ENCODE assay signal across 8 mouse cellular contexts in the genomic region with DNA sequence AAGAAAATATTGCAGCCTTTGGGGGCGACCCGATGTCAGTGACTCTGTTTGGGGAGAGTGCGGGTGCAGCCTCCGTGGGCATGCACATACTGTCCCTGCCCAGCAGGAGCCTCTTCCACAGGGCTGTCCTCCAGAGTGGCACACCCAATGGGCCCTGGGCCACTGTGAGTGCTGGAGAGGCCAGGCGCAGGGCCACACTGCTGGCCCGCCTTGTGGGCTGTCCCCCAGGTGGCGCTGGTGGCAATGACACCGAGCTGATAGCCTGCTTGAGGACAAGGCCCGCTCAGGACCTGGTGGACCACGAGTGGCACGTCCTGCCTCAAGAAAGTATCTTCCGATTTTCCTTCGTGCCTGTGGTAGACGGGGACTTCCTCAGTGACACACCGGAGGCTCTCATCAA. TPM values are rescaled to one million over a fixed set of nuclear protein-coding genes. Genes with fewer than 3 reads are reported as not detected.
DNase-seq lines count a peak whose midpoint lies in the region; ATAC-seq and TF ChIP-seq lines count a peak whose summit lies in the region.

No protein-coding gene starts in this region.

- peaks cover 63% of the 10 kb centered on the region for H3K27me3 ChIP-seq in forebrain, embryonic 10.5 days (ENCODE audit: poor library complexity, severe bottlenecking)
- peaks cover 26% of the 10 kb centered on the region; the same call in 1 of the 2 replicates for H3K27me3 ChIP-seq in forebrain, embryonic 14.5 days (replicated peaks; ENCODE audit: control insufficient read depth, insufficient read depth, low read length)
- H3K27me3 ChIP-seq in C2C12 (ENCODE audit: control insufficient read depth, insufficient read depth, insufficient read length): peaks cover 29% of the 10 kb centered on the region
- peaks cover 51% of the 10 kb centered on the region for H3K27me3 ChIP-seq in heart, embryonic 15.5 days
- peaks cover 31% of the 10 kb centered on the region for H3K27me3 ChIP-seq in midbrain, embryonic 11.5 days (ENCODE audit: control insufficient read depth, insufficient read depth, low read length)
- H3K27me3 ChIP-seq in stomach, embryonic 16.5 days (ENCODE audit: control insufficient read depth, insufficient read depth, low read length): peaks cover 34% of the 10 kb centered on the region

- peaks cover 10% of the 10 kb centered on the region for H3K36me3 ChIP-seq in forebrain, embryonic 10.5 days (replicated peaks)
- H3K36me3 ChIP-seq in forebrain, embryonic 14.5 days (ENCODE audit: control insufficient read depth, insufficient read depth, low read length): peaks cover 10% of the 10 kb centered on the region
- peaks cover 8% of the 10 kb centered on the region for H3K36me3 ChIP-seq in C2C12 (ENCODE audit: control insufficient read depth, insufficient read depth)
- H3K36me3 ChIP-seq in heart, embryonic 15.5 days: peaks cover 4% of the 10 kb centered on the region; the same call in 1 of the 2 replicates
- no peaks in the 10 kb centered on the region for H3K36me3 ChIP-seq in midbrain, embryonic 11.5 days (ENCODE audit: control insufficient read depth, insufficient read depth, low read length)
- H3K36me3 ChIP-seq in stomach, embryonic 16.5 days (ENCODE audit: control insufficient read depth, insufficient read depth, low read length): peaks cover 6% of the 10 kb centered on the region; the same call in 1 of the 2 replicates

- no peak overlapping the region for H3K4me2 ChIP-seq in forebrain, embryonic 14.5 days (ENCODE audit: low read length)
- H3K4me2 ChIP-seq in heart, embryonic 15.5 days: peak overlapping the region; percentile 86; the same call in 1 of the 2 replicates
- peak overlapping the region; percentile 15; the same call in 1 of the 2 replicates for H3K4me2 ChIP-seq in midbrain, embryonic 11.5 days
- H3K4me2 ChIP-seq in stomach, embryonic 16.5 days (ENCODE audit: low read depth, low read length): peak overlapping the region; percentile 16; the same call in 1 of the 2 replicates

- no peak overlapping the region for H3K9ac ChIP-seq in forebrain, embryonic 14.5 days (ENCODE audit: low read length)
- H3K9ac ChIP-seq in heart, embryonic 15.5 days: no peak overlapping the region
- H3K9ac ChIP-seq in midbrain, embryonic 11.5 days (ENCODE audit: low read length): no peak overlapping the region
- 0 out of 2 replicates have a peak overlapping the region, but pooled peaks have one; percentile 11 for H3K9ac ChIP-seq in stomach, embryonic 16.5 days (ENCODE audit: low read length)

- peak overlapping the region; percentile 51; the same call in 1 of the 2 replicates for H3K27ac ChIP-seq in forebrain, embryonic 10.5 days
- no peak overlapping the region for H3K27ac ChIP-seq in forebrain, embryonic 14.5 days (ENCODE audit: low read depth, low read length)
- H3K27ac ChIP-seq in heart, embryonic 15.5 days: no peak overlapping the region
- no peak overlapping the region for H3K27ac ChIP-seq in midbrain, embryonic 11.5 days (ENCODE audit: low read depth, low read length)
- H3K27ac ChIP-seq in stomach, embryonic 16.5 days (ENCODE audit: low read length): no peak overlapping the region

- TF ChIP-seq CTCF in C2C12 (IDR thresholded peaks at IDR 0.05; ENCODE audit: control insufficient read depth, insufficient read depth, insufficient read length): peak; percentile 80

- 22% methylated on average over 15 of the region's 15 CpGs for WGBS in forebrain, embryonic 10.5 days
- WGBS in forebrain, embryonic 14.5 days: 25% methylated on average over 15 of the region's 15 CpGs
- WGBS in heart, embryonic 15.5 days: 19% methylated on average over 15 of the region's 15 CpGs
- WGBS in midbrain, embryonic 11.5 days: 23% methylated on average over 15 of the region's 15 CpGs
- WGBS in stomach, embryonic 16.5 days: 22% methylated on average over 15 of the region's 15 CpGs

- peaks cover 63% of the 10 kb centered on the region for H3K4me1 ChIP-seq in forebrain, embryonic 10.5 days
- peaks cover 19% of the 10 kb centered on the region for H3K4me1 ChIP-seq in forebrain, embryonic 14.5 days (ENCODE audit: control insufficient read depth, insufficient read depth, low read length)
- peaks cover 56% of the 10 kb centered on the region for H3K4me1 ChIP-seq in heart, embryonic 15.5 days (replicated peaks)
- H3K4me1 ChIP-seq in midbrain, embryonic 11.5 days (ENCODE audit: control insufficient read depth, insufficient read depth, low read length): peaks cover 34% of the 10 kb centered on the region
- peaks cover 49% of the 10 kb centered on the region for H3K4me1 ChIP-seq in stomach, embryonic 16.5 days (ENCODE audit: control insufficient read depth, insufficient read depth, low read length)

- no peak overlapping the region for H3ac ChIP-seq in C2C12 (ENCODE audit: control insufficient read depth, insufficient read length, low read depth)

- H3K9me3 ChIP-seq in forebrain, embryonic 10.5 days: no peaks in the 10 kb centered on the region
- no peaks in the 10 kb centered on the region for H3K9me3 ChIP-seq in forebrain, embryonic 14.5 days (replicated peaks; ENCODE audit: control insufficient read depth, low read length)
- H3K9me3 ChIP-seq in heart, embryonic 15.5 days (replicated peaks): no peaks in the 10 kb centered on the region
- H3K9me3 ChIP-seq in midbrain, embryonic 11.5 days (ENCODE audit: control insufficient read depth, low read length): no peaks in the 10 kb centered on the region
- H3K9me3 ChIP-seq in stomach, embryonic 16.5 days (replicated peaks; ENCODE audit: control insufficient read depth, low read length): no peaks in the 10 kb centered on the region

- ATAC-seq in forebrain, embryonic 14.5 days: no peak
- ATAC-seq in common myeloid progenitor, adult 5-6 weeks (replicated peaks; ENCODE audit: low read depth, poor library complexity, severe bottlenecking): peak; percentile 10; the same call in 1 of the 2 replicates
- ATAC-seq in heart, embryonic 15.5 days (replicated peaks; ENCODE audit: insufficient number of reproducible peaks, insufficient read depth, low FRiP score, low read depth): no peak
- no peak for ATAC-seq in midbrain, embryonic 11.5 days (ENCODE audit: low FRiP score)
- no peak for ATAC-seq in stomach, embryonic 16.5 days (ENCODE audit: insufficient read depth, low FRiP score)

- no peaks in the 10 kb centered on the region for H3K79me2 ChIP-seq in C2C12 (ENCODE audit: control insufficient read depth, insufficient read depth)

- DNase-seq in forebrain, embryonic 10.5 days (ENCODE audit: extremely low spot score, low spot score): peak; percentile 63
- no peak for DNase-seq in forebrain, embryonic 14.5 days (ENCODE audit: low spot score)
- DNase-seq in kidney, postnatal 4 days: peak; percentile 80 to 86
- DNase-seq in midbrain, embryonic 11.5 days (ENCODE audit: low spot score, missing footprints): peak; percentile 92

- peak overlapping the region; percentile 30; the same call in 1 of the 2 replicates for H3K4me3 ChIP-seq in forebrain, embryonic 10.5 days
- H3K4me3 ChIP-seq in forebrain, embryonic 14.5 days (ENCODE audit: low read depth, low read length): no peak overlapping the region
- H3K4me3 ChIP-seq in C2C12 (ENCODE audit: insufficient read depth, poor library complexity, severe bottlenecking): no peak overlapping the region
- H3K4me3 ChIP-seq in heart, embryonic 15.5 days: peak overlapping the region; percentile 19; the same call in 1 of the 2 replicates
- no peak overlapping the region for H3K4me3 ChIP-seq in midbrain, embryonic 11.5 days (ENCODE audit: low read depth, low read length)
- no peak overlapping the region for H3K4me3 ChIP-seq in stomach, embryonic 16.5 days (replicated peaks; ENCODE audit: low read length)

- H3K79me3 ChIP-seq in C2C12 (ENCODE audit: low read depth): no peaks in the 10 kb centered on the region

RNA-seq across cellular contexts. Expression of a gene that starts 3.4 kb away (rescaled TPM):
- polyA plus RNA-seq in forebrain, embryonic 10.5 days (2016; fragmentation: Nextera tagmentation; extraction: Ambion mirVana): 1.9 and 2.3 TPM in 2 replicates
- 6.9 and 10.9 TPM in 2 replicates for polyA plus RNA-seq in forebrain, embryonic 14.5 days (2014; fragmentation: Nextera tagmentation; extraction: Ambion mirVana)
- 0.06 TPM for polyA plus RNA-seq in C2C12 (2012; fragmentation: generic; extraction: Trizol)
- total RNA-seq in common myeloid progenitor, adult 5-6 weeks (2017): 6.3 and 6.6 TPM in 2 replicates
- polyA plus RNA-seq in heart, embryonic 15.5 days (2015; fragmentation: Nextera tagmentation; extraction: Ambion mirVana): 8.1 and 15.8 TPM in 2 replicates
- polyA plus RNA-seq in midbrain, embryonic 11.5 days (2014; fragmentation: Nextera tagmentation; extraction: Ambion mirVana): 3.6 and 4.0 TPM in 2 replicates
- 9.8 and 10.8 TPM in 2 replicates for polyA plus RNA-seq in stomach, embryonic 16.5 days (2015; fragmentation: Nextera tagmentation; extraction: Ambion mirVana)

RNA-seq across cellular contexts. Expression of a gene that starts 3.8 kb away (rescaled TPM):
- 10.3 and 10.4 TPM in 2 replicates for polyA plus RNA-seq in forebrain, embryonic 10.5 days (2016; fragmentation: Nextera tagmentation; extraction: Ambion mirVana)
- polyA plus RNA-seq in forebrain, embryonic 14.5 days (2014; fragmentation: Nextera tagmentation; extraction: Ambion mirVana): 9.8 and 10.3 TPM in 2 replicates
- 10.6 TPM for polyA plus RNA-seq in C2C12 (2012; fragmentation: generic; extraction: Trizol)
- 3.2 and 4.4 TPM in 2 replicates for total RNA-seq in common myeloid progenitor, adult 5-6 weeks (2017)
- polyA plus RNA-seq in heart, embryonic 15.5 days (2015; fragmentation: Nextera tagmentation; extraction: Ambion mirVana): 6.1 and 11.2 TPM in 2 replicates
- polyA plus RNA-seq in midbrain, embryonic 11.5 days (2014; fragmentation: Nextera tagmentation; extraction: Ambion mirVana): 7.5 and 7.9 TPM in 2 replicates
- 7.3 and 8.6 TPM in 2 replicates for polyA plus RNA-seq in stomach, embryonic 16.5 days (2015; fragmentation: Nextera tagmentation; extraction: Ambion mirVana)

RNA-seq across cellular contexts. Expression of a gene that starts 16.8 kb away (rescaled TPM):
- polyA plus RNA-seq in forebrain, embryonic 10.5 days (2016; fragmentation: Nextera tagmentation; extraction: Ambion mirVana): 205 and 209 TPM in 2 replicates
- polyA plus RNA-seq in forebrain, embryonic 14.5 days (2014; fragmentation: Nextera tagmentation; extraction: Ambion mirVana): 78.9 and 95.2 TPM in 2 replicates
- polyA plus RNA-seq in C2C12 (2012; fragmentation: generic; extraction: Trizol): 130 TPM
- total RNA-seq in common myeloid progenitor, adult 5-6 weeks (2017): 296 and 373 TPM in 2 replicates
- 70.5 and 95.7 TPM in 2 replicates for polyA plus RNA-seq in heart, embryonic 15.5 days (2015; fragmentation: Nextera tagmentation; extraction: Ambion mirVana)
- polyA plus RNA-seq in midbrain, embryonic 11.5 days (2014; fragmentation: Nextera tagmentation; extraction: Ambion mirVana): 151 and 154 TPM in 2 replicates
- polyA plus RNA-seq in stomach, embryonic 16.5 days (2015; fragmentation: Nextera tagmentation; extraction: Ambion mirVana): 113 and 116 TPM in 2 replicates

RNA-seq across cellular contexts. Expression of a gene that starts 23.5 kb away (rescaled TPM):
- polyA plus RNA-seq in forebrain, embryonic 10.5 days (2016; fragmentation: Nextera tagmentation; extraction: Ambion mirVana): 70.3 and 73.0 TPM in 2 replicates
- 18.2 and 18.4 TPM in 2 replicates for polyA plus RNA-seq in forebrain, embryonic 14.5 days (2014; fragmentation: Nextera tagmentation; extraction: Ambion mirVana)
- polyA plus RNA-seq in C2C12 (2012; fragmentation: generic; extraction: Trizol): 80.0 TPM
- total RNA-seq in common myeloid progenitor, adult 5-6 weeks (2017): 12.7 and 13.7 TPM in 2 replicates
- polyA plus RNA-seq in heart, embryonic 15.5 days (2015; fragmentation: Nextera tagmentation; extraction: Ambion mirVana): 37.7 and 53.3 TPM in 2 replicates
- polyA plus RNA-seq in midbrain, embryonic 11.5 days (2014; fragmentation: Nextera tagmentation; extraction: Ambion mirVana): 28.0 and 34.1 TPM in 2 replicates
- 77.6 and 77.8 TPM in 2 replicates for polyA plus RNA-seq in stomach, embryonic 16.5 days (2015; fragmentation: Nextera tagmentation; extraction: Ambion mirVana)

RNA-seq across cellular contexts. Expression of a gene that starts 42.7 kb away (rescaled TPM):
- 10.6 and 11.8 TPM in 2 replicates for polyA plus RNA-seq in forebrain, embryonic 10.5 days (2016; fragmentation: Nextera tagmentation; extraction: Ambion mirVana)
- 6.2 and 9.9 TPM in 2 replicates for polyA plus RNA-seq in forebrain, embryonic 14.5 days (2014; fragmentation: Nextera tagmentation; extraction: Ambion mirVana)
- 7.3 TPM for polyA plus RNA-seq in C2C12 (2012; fragmentation: generic; extraction: Trizol)
- total RNA-seq in common myeloid progenitor, adult 5-6 weeks (2017): 2.1 and 5.8 TPM in 2 replicates
- 6.5 and 10.4 TPM in 2 replicates for polyA plus RNA-seq in heart, embryonic 15.5 days (2015; fragmentation: Nextera tagmentation; extraction: Ambion mirVana)
- polyA plus RNA-seq in midbrain, embryonic 11.5 days (2014; fragmentation: Nextera tagmentation; extraction: Ambion mirVana): 5.8 TPM in 2 replicates
- polyA plus RNA-seq in stomach, embryonic 16.5 days (2015; fragmentation: Nextera tagmentation; extraction: Ambion mirVana): 12.6 and 13.7 TPM in 2 replicates

Comparison
In these comparisons a context has a peak if more than half of its experiments do, and no peak if none do; other contexts are left out.
1. H3K4me3 ChIP-seq: peak in forebrain, embryonic 10.5 days (single experiment) and heart, embryonic 15.5 days (single experiment); none in forebrain, embryonic 14.5 days (single experiment), C2C12 (single experiment), midbrain, embryonic 11.5 days (single experiment) and stomach, embryonic 16.5 days (single experiment).